Mouse (Mus musculus) ES-Bruce4 (cell line): Measurements from ENCODE around the gene Wdr90.

ENCODE experiments used
- CTCF ChIP-seq: IDR thresholded peaks from one replicate; pipeline ENCODE4 v1.8.1; 2011; ENCODE audit warnings: low read depth, low read length
- EP300 ChIP-seq: IDR thresholded peaks from 2 replicates; pipeline ENCODE4 v1.6.1; 2011; ENCODE audit warnings: low read depth, low read length; ENCODE audit not compliant: insufficient read depth
- POLR2A ChIP-seq: IDR thresholded peaks from one replicate; pipeline ENCODE4 v1.8.1; 2011; ENCODE audit warnings: low read length; ENCODE audit not compliant: insufficient read depth

DNA sequence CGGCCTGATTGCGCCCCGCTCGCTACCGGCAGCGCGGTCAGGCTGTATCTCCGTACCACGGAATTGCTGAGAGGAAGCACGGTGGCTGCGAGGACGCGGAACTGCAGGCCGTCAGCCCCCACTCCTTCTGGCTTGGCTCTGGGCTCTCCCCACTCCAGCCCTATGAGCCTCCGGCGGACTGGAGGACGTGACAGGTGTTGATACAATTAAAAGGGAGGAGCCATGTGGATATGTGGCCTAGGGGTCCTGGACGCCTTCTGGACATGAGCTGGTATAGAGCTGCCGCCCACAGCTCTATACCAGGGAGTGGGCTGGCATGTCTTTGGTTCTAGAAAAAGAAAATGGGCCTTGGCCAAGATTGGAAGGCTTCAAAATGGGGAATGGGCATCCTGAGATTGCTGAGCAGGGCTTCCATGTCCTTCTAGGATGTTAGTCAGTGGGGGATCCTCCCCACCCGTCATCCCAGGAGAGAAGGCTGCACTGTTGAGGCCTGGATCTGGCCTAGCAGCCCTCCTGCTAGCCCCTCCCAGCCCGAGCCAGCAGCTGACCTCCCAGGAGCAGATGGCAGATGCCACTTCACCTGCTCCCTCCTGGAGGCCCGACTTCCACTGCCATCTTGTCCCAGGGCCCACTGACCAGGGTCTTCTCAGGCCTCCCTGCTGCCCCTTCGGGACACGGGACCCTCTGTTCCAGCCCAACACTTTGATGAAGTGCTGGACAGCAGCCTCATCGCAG, 51.5 kb downstream of the Wdr90 start:
- TF ChIP-seq CTCF: no peak
- no peak for TF ChIP-seq POLR2A
- no peak for TF ChIP-seq EP300
